Comparison of ENCODE assay signal across 18 mouse cellular contexts in the genomic region with DNA sequence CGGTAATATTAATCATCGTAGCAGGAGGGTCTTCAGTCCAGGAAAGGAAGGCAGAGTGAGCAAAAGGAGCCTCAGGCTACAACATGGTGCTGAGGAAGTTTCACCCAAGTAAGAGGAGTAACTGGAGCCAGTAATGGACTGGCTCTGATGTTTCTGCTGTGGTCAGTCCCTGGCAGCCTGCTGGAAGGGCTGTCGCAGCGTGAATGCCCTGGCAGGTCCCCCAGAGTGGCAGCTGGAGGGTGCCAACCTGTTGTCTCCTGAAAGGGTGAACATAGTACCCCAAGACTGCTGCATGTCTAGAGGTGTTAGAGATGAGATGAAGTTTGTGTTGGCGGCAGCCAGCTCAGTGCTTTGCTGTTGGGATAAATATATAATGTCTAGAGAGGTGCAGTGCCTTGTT. TPM values are rescaled to one million over a fixed set of nuclear protein-coding genes. Genes with fewer than 3 reads are reported as not detected.
"Had no signal": no experiment of that assay in that cellular context is flagged by ENCODE, and none has a peak within 500 bp of the region (broad histone marks: within the 10 kb centered on the region; RNA-seq: fewer than 3 reads in every experiment).

No protein-coding gene starts in this region.

- ATAC-seq: lung, postnatal 0 days; midbrain, embryonic 13.5 days; midbrain, embryonic 15.5 days had no signal

- H3K9me3 ChIP-seq: lung, embryonic 15.5 days; megakaryocyte, embryonic 14.5 days; midbrain, embryonic 13.5 days; midbrain, embryonic 15.5 days; neural tube, embryonic 12.5 days; stomach, embryonic 15.5 days had no signal

- H3K4me3 ChIP-seq: lung, embryonic 15.5 days; megakaryocyte, embryonic 14.5 days; midbrain, embryonic 13.5 days; midbrain, embryonic 15.5 days; neural tube, embryonic 12.5 days; stomach, embryonic 15.5 days had no signal

- H3K27me3 ChIP-seq: lung, embryonic 15.5 days; megakaryocyte, embryonic 14.5 days; midbrain, embryonic 13.5 days; midbrain, embryonic 15.5 days; neural tube, embryonic 12.5 days; stomach, embryonic 15.5 days had no signal

- H3K27ac ChIP-seq: lung, embryonic 15.5 days; macrophage; midbrain, embryonic 13.5 days; midbrain, embryonic 15.5 days; neural tube, embryonic 12.5 days; stomach, embryonic 15.5 days; stomach, postnatal 0 days had no signal

- DNase-seq: lung, adult 2 months; lung, postnatal 14 days; lung, postnatal 36 days; right cerebral cortex, postnatal 14 days; thymus, adult 2 months; thymus, postnatal 25 days; thymus, postnatal 4 days had no signal

RNA-seq across cellular contexts. Expression of gene Lrrc75b, which starts 39.5 kb away (rescaled TPM):
- total RNA-seq: megakaryocyte progenitor cell, adult 5-6 weeks; monocyte, adult 5-6 weeks had no signal
- polyA plus RNA-seq: macrophage had no signal

RNA-seq across cellular contexts. Expression of gene Ggt1, which starts 40.8 kb away (rescaled TPM):
- total RNA-seq: megakaryocyte progenitor cell, adult 5-6 weeks; monocyte, adult 5-6 weeks had no signal
- polyA plus RNA-seq: macrophage had no signal
